Mouse (Mus musculus) ES-Bruce4 (cell line): ENCODE measurements around the gene Hnrnpr.

Experiments
- CTCF ChIP-seq: IDR thresholded peaks from one replicate; pipeline ENCODE4 v1.8.1; 2011; ENCODE audit warnings: low read depth, low read length
- EP300 ChIP-seq: IDR thresholded peaks from 2 replicates; pipeline ENCODE4 v1.6.1; 2011; ENCODE audit warnings: low read depth, low read length; ENCODE audit not compliant: insufficient read depth

DNA sequence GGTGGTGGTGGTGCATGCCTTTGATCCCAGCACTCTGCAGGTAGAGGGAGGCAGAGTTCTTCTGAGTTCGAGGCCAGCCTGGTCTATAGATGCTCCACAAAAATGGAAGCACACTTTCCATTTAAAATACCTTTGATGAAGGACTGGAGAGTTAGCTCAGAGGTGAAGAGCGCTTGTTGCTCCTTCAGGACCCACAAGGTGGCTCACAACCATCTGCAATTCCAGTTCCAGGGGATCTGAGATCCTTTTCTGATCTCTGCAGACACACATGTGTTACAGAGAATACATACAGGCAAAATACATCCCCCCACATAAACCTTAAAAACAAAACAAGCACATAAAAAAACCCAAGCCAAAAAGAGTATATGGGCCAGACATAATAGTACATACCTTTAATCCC, 2.4 kb upstream of the Hnrnpr start:
- TF ChIP-seq CTCF: no peak
- no peak for TF ChIP-seq EP300
